Mouse (Mus musculus) urinary bladder, adult 2 months (tissue): ENCODE measurements around the gene Mmp3. TPM values are rescaled to one million over a fixed set of nuclear protein-coding genes. Genes with fewer than 3 reads are reported as not detected.
"Not testable (repeated sequence)": the region's sequence is repeated elsewhere in the genome, so short reads cannot be mapped to it uniquely, and the experiment has no call there.

Experiments
- DNase-seq: peaks from one replicate; pipeline ENCODE4 v3.0.0; 2022; ENCODE audit warnings: low spot score
- polyA plus RNA-seq: library from polyadenylated mRNA; depleted of rRNA; stranded (reverse); fragments of >200 nt; gene quantifications from 2 replicates; pipeline ENCODE4 v1.2.3, GENCODE M21; 2012; rRNA removed

Mmp3 gene
- 1.3 and 1.4 TPM in 2 replicates for polyA plus RNA-seq

DNA sequence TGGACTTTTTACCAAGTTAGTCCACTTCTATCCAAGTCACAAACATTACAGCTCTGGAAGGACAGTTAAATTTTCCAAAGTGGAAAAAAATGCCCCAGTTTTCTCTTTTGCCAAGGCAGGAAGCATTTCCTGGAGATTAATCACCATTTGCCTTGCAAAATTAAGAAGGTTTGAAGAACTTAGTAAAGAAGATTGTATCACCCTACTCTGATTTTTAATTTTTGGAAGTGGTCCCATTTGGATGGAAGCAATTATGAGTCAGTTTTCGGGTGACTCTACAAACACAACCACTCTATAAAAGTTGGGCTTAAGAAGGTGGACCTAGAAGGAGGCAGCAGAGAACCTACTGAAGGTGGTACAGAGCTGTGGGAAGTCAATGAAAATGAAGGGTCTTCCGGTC, at the start of gene Mmp3:
Gene Mmp3 (plus strand): TSS at position 301 of the 400 bp plus-strand sequence.
- no peak for DNase-seq

GRCm38 (mm10) chr9:7396556-7396955, 49.1 kb upstream of the Mmp3 start:
- not testable (repeated sequence) for DNase-seq

DNA sequence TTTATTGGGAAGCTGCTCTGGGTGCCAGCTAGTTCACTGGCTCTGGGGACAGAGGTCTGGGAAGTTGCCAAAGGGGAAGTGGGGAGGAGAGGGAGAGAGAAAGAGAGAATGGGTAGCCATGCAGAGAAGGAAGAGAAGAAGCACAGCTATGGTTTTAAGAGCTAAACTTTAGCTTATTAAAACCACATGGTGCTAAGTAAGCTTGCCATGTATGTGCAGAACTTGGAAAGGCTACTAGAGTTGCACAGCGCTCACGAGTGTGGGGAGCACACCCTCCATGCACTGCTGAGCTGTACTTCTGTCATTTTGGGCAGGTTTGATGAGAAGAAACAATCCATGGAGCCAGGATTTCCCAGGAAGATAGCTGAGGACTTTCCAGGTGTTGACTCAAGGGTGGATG, 7.7 kb downstream of the Mmp3 start:
- no peak for DNase-seq

DNA sequence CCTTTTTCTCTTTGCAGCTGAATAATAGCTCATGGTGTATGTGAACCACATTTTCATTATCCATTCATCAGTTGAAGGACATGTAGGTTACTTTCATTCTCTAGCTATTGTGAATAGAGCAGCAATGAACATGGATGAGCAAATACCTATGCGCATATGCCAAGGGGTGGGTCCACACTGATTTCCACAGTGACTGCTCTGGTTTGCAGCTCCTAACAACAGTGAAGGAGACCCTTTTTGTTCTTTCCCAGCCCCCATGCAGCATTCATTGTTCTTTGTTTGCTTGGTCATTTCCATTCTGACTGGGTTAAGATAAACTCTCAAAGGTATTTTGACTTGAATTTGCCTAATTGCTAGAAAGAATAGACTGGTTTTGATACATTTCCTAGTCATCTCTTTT, 24.6 kb downstream of the Mmp3 start:
- no peak for DNase-seq

- DNase-seq, result no peak
Measured at GRCm38 (mm10) chr9:7483684-7484394, 38.2 kb downstream of the Mmp3 start.

DNA sequence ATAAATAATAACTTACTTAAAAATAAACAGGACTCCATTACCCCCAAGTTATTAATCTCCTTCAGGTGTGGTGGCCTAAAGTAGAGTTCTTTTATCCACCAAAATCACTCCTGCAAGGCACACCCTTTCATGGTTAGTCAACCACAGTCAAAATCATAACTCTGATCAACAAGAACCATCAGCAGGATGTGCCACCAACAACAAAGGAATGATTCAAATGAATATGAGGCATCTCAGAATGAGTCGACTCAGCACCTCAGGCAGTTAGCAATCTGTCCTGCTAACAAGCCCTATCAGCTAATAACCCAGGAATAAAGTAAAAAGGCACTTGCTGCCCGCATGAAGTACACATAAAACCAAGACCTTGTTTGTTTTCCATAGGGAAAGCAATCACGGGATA, 55.5 kb downstream of the Mmp3 start:
- no peak for DNase-seq

GRCm38 (mm10) chr9:7502051-7502450, 56.4 kb downstream of the Mmp3 start, which contains the start of gene Mmp10:
Gene Mmp10 (plus strand): TSS chr9:7502352.
- no peak for DNase-seq

Other genes with a start within 250 kb of the Mmp3 start
- 0.15 and 0.17 TPM in 2 replicates for gene Mmp13, start 173.3 kb upstream of the Mmp3 start, polyA plus RNA-seq
- 0.94 and 5.1 TPM in 2 replicates for gene Mmp12, start 101.4 kb upstream of the Mmp3 start, polyA plus RNA-seq
- not detected in 2 replicates for gene Mmp1b, start 57.8 kb upstream of the Mmp3 start, polyA plus RNA-seq
- 0.25 and 0.74 TPM in 2 replicates for gene Mmp10, start 56.5 kb downstream of the Mmp3 start, polyA plus RNA-seq
- 0.06 TPM in 1 of 2 replicates, not detected in the other for gene Mmp8, start 112.6 kb downstream of the Mmp3 start, polyA plus RNA-seq
- gene Mmp27, start 125.6 kb downstream of the Mmp3 start, polyA plus RNA-seq, result 0.15 TPM in 2 replicates
- not detected in 2 replicates for gene Mmp20, start 182.4 kb downstream of the Mmp3 start, polyA plus RNA-seq
- 0.06 TPM in 1 of 2 replicates, not detected in the other for gene Mmp7, start 246.3 kb downstream of the Mmp3 start, polyA plus RNA-seq